Mouse (Mus musculus) megakaryocyte, embryonic 14.5 days (primary cell): ENCODE results near the gene Dscaml1.

Experiments used
- FLI1 ChIP-seq: IDR thresholded peaks from 2 replicates; pipeline ENCODE4 v1.6.1; 2012; ENCODE audit warnings: low read length, inconsistent platforms, mixed read lengths
- GATA1 ChIP-seq: IDR thresholded peaks from 3 replicates; pipeline ENCODE4 v1.6.1; 2012; ENCODE audit warnings: mixed read lengths, low read length, inconsistent platforms, borderline replicate concordance

DNA sequence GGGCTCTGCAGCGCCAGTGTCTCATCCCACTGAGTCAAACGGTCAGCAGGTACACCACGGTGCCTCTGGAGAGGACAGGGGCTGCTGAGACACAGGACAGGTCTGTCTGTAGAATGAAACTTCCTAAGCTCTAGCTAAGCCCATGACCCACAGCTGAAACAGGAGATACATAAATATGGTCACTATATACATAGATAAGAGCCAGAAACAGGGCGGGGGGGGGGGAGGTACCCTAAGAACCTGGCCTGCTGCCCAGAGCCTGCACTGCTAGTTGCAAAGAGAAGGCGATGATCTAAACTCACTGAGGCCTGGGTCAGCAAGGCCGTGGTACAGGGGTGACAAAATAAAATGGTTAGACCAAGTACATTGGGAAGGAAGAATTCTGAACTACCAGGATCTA, 361.1 kb downstream of the Dscaml1 start:
- TF ChIP-seq GATA1 (no peak), FLI1 (no peak)
